Comparison of ENCODE assay signal across 9 mouse cellular contexts in the genomic region with DNA sequence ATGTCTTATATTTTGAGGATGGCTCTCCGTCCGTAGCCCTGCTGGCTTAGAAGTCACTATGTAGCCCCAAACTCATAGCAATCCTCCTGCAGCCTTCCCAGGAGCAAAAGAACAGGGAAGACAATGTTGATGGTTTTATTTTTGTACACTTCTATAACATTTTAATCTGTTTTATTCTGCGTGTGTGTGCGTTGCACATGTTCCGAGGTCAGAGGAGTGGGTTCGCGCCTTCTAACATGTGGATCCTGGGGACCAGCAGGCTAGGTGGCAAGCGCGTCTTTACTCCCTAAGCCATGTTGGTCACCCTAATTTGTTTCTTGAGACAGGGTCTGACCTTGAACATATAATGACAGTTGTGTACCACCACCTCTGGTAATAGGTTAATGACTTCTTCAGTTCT. TPM values are rescaled to one million over a fixed set of nuclear protein-coding genes. Genes with fewer than 3 reads are reported as not detected.
DNase-seq lines count a peak whose midpoint lies in the region; ATAC-seq and TF ChIP-seq lines count a peak whose summit lies in the region.
"Had no signal": no experiment of that assay in that cellular context is flagged by ENCODE, and none has a peak within 500 bp of the region (broad histone marks: within the 10 kb centered on the region; RNA-seq: fewer than 3 reads in every experiment).

No protein-coding gene starts in this region.

- intact Hi-C loops in heart, postnatal 14 days (cut with DNase I) = no loop called here

- H3K9ac ChIP-seq in heart, embryonic 12.5 days = peak overlapping the region; percentile 94
- H3K9ac ChIP-seq in MEL (ENCODE audit: control insufficient read depth, low read depth, low read length, poor library complexity, severe bottlenecking) = peak overlapping the region; percentile 96

- no peak for TF ChIP-seq CTCF in MEL (IDR thresholded peaks at IDR 0.05 in 2 of 3, conservative IDR thresholded peaks at IDR 0.05 in 1 of 3; ENCODE audit: control insufficient read depth in 1 of 3, insufficient read depth in 1 of 3, low read depth in 2 of 3, low read length in 3 of 3, poor library complexity in 1 of 3, severe bottlenecking in 1 of 3)

- no peaks in the 10 kb centered on the region for H3K9me3 ChIP-seq in heart, embryonic 12.5 days (replicated peaks)
- no peaks in the 10 kb centered on the region for H3K9me3 ChIP-seq in MEL (replicated peaks; ENCODE audit: insufficient read depth, low read length)
- H3K9me3 ChIP-seq in hindbrain, embryonic 10.5 days = no peaks in the 10 kb centered on the region
- H3K9me3 ChIP-seq in megakaryocyte, embryonic 14.5 days = no peaks in the 10 kb centered on the region

- peaks cover 27% of the 10 kb centered on the region for H3K4me1 ChIP-seq in heart, embryonic 12.5 days (replicated peaks)
- peaks cover 2 to 13% of the 10 kb centered on the region in 2 experiments; a peak in 2 of 4 replicates for H3K4me1 ChIP-seq in MEL (ENCODE audit: control insufficient read depth in 1 of 2, insufficient read depth in 2 of 2, low read length in 2 of 2)
- peaks cover 38% of the 10 kb centered on the region for H3K4me1 ChIP-seq in hindbrain, embryonic 10.5 days (replicated peaks)
- peaks cover 69% of the 10 kb centered on the region for H3K4me1 ChIP-seq in megakaryocyte, embryonic 14.5 days

- H3K27ac ChIP-seq in heart, embryonic 12.5 days (ENCODE audit: poor library complexity, severe bottlenecking) = peak overlapping the region; percentile 70; the same call in 1 of the 2 replicates
- peak overlapping the region; percentile 69 for H3K27ac ChIP-seq in MEL (ENCODE audit: control insufficient read depth, low read depth, low read length)
- H3K27ac ChIP-seq in hindbrain, embryonic 10.5 days = 0 out of 2 replicates have a peak overlapping the region, but pooled peaks have one; percentile 73

- H3K4me3 ChIP-seq in heart, embryonic 12.5 days = peak overlapping the region; percentile 89
- H3K4me3 ChIP-seq in MEL (ENCODE audit: control insufficient read depth in 1 of 2, insufficient read depth in 1 of 2, low read depth in 2 of 2, low read length in 2 of 2) = peak overlapping the region; percentile 68 to 85
- peak overlapping the region; percentile 58 for H3K4me3 ChIP-seq in hindbrain, embryonic 10.5 days
- peak overlapping the region; percentile 97 for H3K4me3 ChIP-seq in megakaryocyte, embryonic 14.5 days (replicated peaks)

- peaks cover 1% of the 10 kb centered on the region; the same call in 1 of the 2 replicates for H3K79me2 ChIP-seq in MEL (ENCODE audit: control insufficient read depth, insufficient read depth, low read length, poor library complexity)

- no peak for TF ChIP-seq EP300 in MEL (IDR thresholded peaks at IDR 0.05; ENCODE audit: low read depth in 1 of 2, low read length in 2 of 2)

- WGBS in heart, embryonic 12.5 days = 54% methylated on average over 9 of the region's 9 CpGs
- 49% methylated on average over 9 of the region's 9 CpGs for WGBS in hindbrain, embryonic 10.5 days

- ATAC-seq in heart, embryonic 12.5 days (ENCODE audit: insufficient number of reproducible peaks, low FRiP score) = no peak
- no peak for ATAC-seq in megakaryocyte-erythroid progenitor cell, adult 5-6 weeks (replicated peaks; ENCODE audit: low FRiP score, low TSS enrichment, poor library complexity, severe bottlenecking)
- ATAC-seq: Patski had no signal

- TF ChIP-seq POLR2A in MEL (IDR thresholded peaks at IDR 0.05; ENCODE audit: control insufficient read depth in 1 of 2, insufficient read depth in 1 of 2, low read depth in 1 of 2, low read length in 2 of 2, poor library complexity in 1 of 2) = no peak; a peak in 1 of 4 replicates

- DNase-seq in heart, postnatal 14 days = no peak
- DNase-seq in MEL (ENCODE audit: low read depth, low spot score) = no peak
- DNase-seq in hindbrain, embryonic 10.5 days (ENCODE audit: low spot score) = no peak
- no peak for DNase-seq in frontal cortex, postnatal 10 days (ENCODE audit: low spot score in 2 of 2)
- DNase-seq in adrenal gland, adult 8-10 months = no peak

- no peaks in the 10 kb centered on the region for H3K36me3 ChIP-seq in heart, embryonic 12.5 days
- H3K36me3 ChIP-seq in MEL (ENCODE audit: control insufficient read depth in 1 of 2, insufficient read depth in 2 of 2, low read length in 2 of 2) = peaks cover 0 to 4% of the 10 kb centered on the region in 2 experiments; a peak in 1 of 4 replicates
- no peaks in the 10 kb centered on the region for H3K36me3 ChIP-seq in hindbrain, embryonic 10.5 days
- peaks cover 42% of the 10 kb centered on the region for H3K36me3 ChIP-seq in megakaryocyte, embryonic 14.5 days (replicated peaks; ENCODE audit: low read length)

- TF ChIP-seq RAD21 in MEL (IDR thresholded peaks at IDR 0.05; ENCODE audit: low read depth, low read length) = no peak

- H3K4me2 ChIP-seq in heart, embryonic 12.5 days = peak overlapping the region; percentile 88

- H3K27me3 ChIP-seq in heart, embryonic 12.5 days (replicated peaks) = peaks cover 45% of the 10 kb centered on the region
- H3K27me3 ChIP-seq in MEL (ENCODE audit: control insufficient read depth in 1 of 2, insufficient read depth in 2 of 2, low read length in 2 of 2) = no peaks in the 10 kb centered on the region
- peaks cover 92% of the 10 kb centered on the region for H3K27me3 ChIP-seq in hindbrain, embryonic 10.5 days (ENCODE audit: insufficient read depth, poor library complexity, severe bottlenecking)
- no peaks in the 10 kb centered on the region for H3K27me3 ChIP-seq in megakaryocyte, embryonic 14.5 days (replicated peaks)
- H3K27me3 ChIP-seq: Patski had no signal

RNA-seq across cellular contexts. Expression of a gene that starts 0.7 kb away (rescaled TPM):
- polyA plus RNA-seq in heart, embryonic 12.5 days (2016; fragmentation: Nextera tagmentation; extraction: Ambion mirVana) = 10.6 and 11.8 TPM in 2 replicates
- 10 to 100 TPM; 11.7 to 13.3 TPM for total RNA-seq in heart, postnatal 14 days (2021)
- total RNA-seq in MEL (2012; rRNA removed) = 4.2 and 5.1 TPM in 2 replicates
- 10 to 100 TPM in 1 of 2 experiments, not detected in 1; 12.4 TPM for polyA plus RNA-seq in MEL (2012; ENCODE audit: insufficient read depth in 1 of 2, insufficient read length in 2 of 2, low read depth in 1 of 2, low replicate concordance in 2 of 2, missing spikeins in 1 of 2)
- polyA plus RNA-seq in hindbrain, embryonic 10.5 days (2016; fragmentation: Nextera tagmentation; extraction: Ambion mirVana) = 3.2 and 3.6 TPM in 2 replicates
- polyA plus RNA-seq in megakaryocyte, embryonic 14.5 days (2012; ENCODE audit: insufficient read depth, low replicate concordance) = 209 and 434 TPM in 2 replicates
- 5.2 and 10.4 TPM in 2 replicates for total RNA-seq in megakaryocyte-erythroid progenitor cell, adult 5-6 weeks (2014; fragmentation: Nextera tagmentation)
- total RNA-seq in megakaryocyte-erythroid progenitor cell, adult 5-6 weeks (2017) = 1.8 and 4.5 TPM in 2 replicates
- total RNA-seq in adrenal gland, adult 8-10 months (2022) = 10 to 100 TPM; 10.7 to 21.8 (median 16.6) TPM

RNA-seq across cellular contexts. Expression of a gene that starts 5.2 kb away (rescaled TPM):
- 0.47 and 0.64 TPM in 2 replicates for polyA plus RNA-seq in heart, embryonic 12.5 days (2016; fragmentation: Nextera tagmentation; extraction: Ambion mirVana)
- 1 to 10 TPM in 1 of 2 experiments, under 1 TPM in 1; 0.93 to 1.1 TPM for total RNA-seq in heart, postnatal 14 days (2021)
- 0.81 and 0.92 TPM in 2 replicates for total RNA-seq in MEL (2012; rRNA removed)
- polyA plus RNA-seq in MEL (2012; ENCODE audit: insufficient read depth in 1 of 2, insufficient read length in 2 of 2, low read depth in 1 of 2, low replicate concordance in 2 of 2, missing spikeins in 1 of 2) = 1 to 10 TPM in 1 of 2 experiments, not detected in 1; 3.6 TPM
- 4.4 and 8.4 TPM in 2 replicates for polyA plus RNA-seq in hindbrain, embryonic 10.5 days (2016; fragmentation: Nextera tagmentation; extraction: Ambion mirVana)
- polyA plus RNA-seq in megakaryocyte, embryonic 14.5 days (2012; ENCODE audit: insufficient read depth, low replicate concordance) = 8.9 and 10.8 TPM in 2 replicates
- 0.26 and 0.64 TPM in 2 replicates for total RNA-seq in megakaryocyte-erythroid progenitor cell, adult 5-6 weeks (2014; fragmentation: Nextera tagmentation)
- 0.27 TPM in 1 of 2 replicates, not detected in the other for total RNA-seq in megakaryocyte-erythroid progenitor cell, adult 5-6 weeks (2017)
- total RNA-seq in adrenal gland, adult 8-10 months (2022) = 10 to 100 TPM in 3 of 4 experiments, 1 to 10 TPM in 1; 9.8 to 11.8 (median 11.4) TPM

RNA-seq across cellular contexts. Expression of a gene that starts 12.2 kb away (rescaled TPM):
- 2.0 and 2.4 TPM in 2 replicates for polyA plus RNA-seq in heart, embryonic 12.5 days (2016; fragmentation: Nextera tagmentation; extraction: Ambion mirVana)
- total RNA-seq in heart, postnatal 14 days (2021) = 1 to 10 TPM; 5.0 to 7.0 TPM
- 0.54 and 0.69 TPM in 2 replicates for total RNA-seq in MEL (2012; rRNA removed)
- 1 to 10 TPM in 1 of 2 experiments, not detected in 1; 4.4 TPM for polyA plus RNA-seq in MEL (2012; ENCODE audit: insufficient read depth in 1 of 2, insufficient read length in 2 of 2, low read depth in 1 of 2, low replicate concordance in 2 of 2, missing spikeins in 1 of 2)
- 0.37 and 0.58 TPM in 2 replicates for polyA plus RNA-seq in hindbrain, embryonic 10.5 days (2016; fragmentation: Nextera tagmentation; extraction: Ambion mirVana)
- polyA plus RNA-seq in megakaryocyte, embryonic 14.5 days (2012; ENCODE audit: insufficient read depth, low replicate concordance) = 241 and 376 TPM in 2 replicates
- 6.4 and 17.6 TPM in 2 replicates for total RNA-seq in megakaryocyte-erythroid progenitor cell, adult 5-6 weeks (2014; fragmentation: Nextera tagmentation)
- total RNA-seq in megakaryocyte-erythroid progenitor cell, adult 5-6 weeks (2017) = 0.88 and 4.8 TPM in 2 replicates
- 10 to 100 TPM in 1 of 4 experiments, 1 to 10 TPM in 3; 3.9 to 12.3 (median 7.1) TPM for total RNA-seq in adrenal gland, adult 8-10 months (2022)

RNA-seq across cellular contexts. Expression of a gene that starts 24.8 kb away (rescaled TPM):
- 3.4 and 3.7 TPM in 2 replicates for polyA plus RNA-seq in heart, embryonic 12.5 days (2016; fragmentation: Nextera tagmentation; extraction: Ambion mirVana)
- total RNA-seq in heart, postnatal 14 days (2021) = 10 to 100 TPM in 1 of 2 experiments, 1 to 10 TPM in 1; 9.4 to 11.4 TPM
- total RNA-seq in MEL (2012; rRNA removed) = 0.10 and 0.19 TPM in 2 replicates
- under 1 TPM in 1 of 2 experiments, not detected in 1; 0.84 TPM for polyA plus RNA-seq in MEL (2012; ENCODE audit: insufficient read depth in 1 of 2, insufficient read length in 2 of 2, low read depth in 1 of 2, low replicate concordance in 2 of 2, missing spikeins in 1 of 2)
- 0.64 and 1.0 TPM in 2 replicates for polyA plus RNA-seq in hindbrain, embryonic 10.5 days (2016; fragmentation: Nextera tagmentation; extraction: Ambion mirVana)
- polyA plus RNA-seq in megakaryocyte, embryonic 14.5 days (2012; ENCODE audit: insufficient read depth, low replicate concordance) = 0.77 TPM in 1 of 2 replicates, not detected in the other
- 0.42 and 0.79 TPM in 2 replicates for total RNA-seq in megakaryocyte-erythroid progenitor cell, adult 5-6 weeks (2014; fragmentation: Nextera tagmentation)
- total RNA-seq in megakaryocyte-erythroid progenitor cell, adult 5-6 weeks (2017) = 0.30 and 0.99 TPM in 2 replicates
- 1 to 10 TPM; 3.0 to 5.1 (median 4.4) TPM for total RNA-seq in adrenal gland, adult 8-10 months (2022)

RNA-seq across cellular contexts. Expression of a gene that starts 48.7 kb away (rescaled TPM):
- 1.6 and 2.1 TPM in 2 replicates for polyA plus RNA-seq in heart, embryonic 12.5 days (2016; fragmentation: Nextera tagmentation; extraction: Ambion mirVana)
- total RNA-seq in heart, postnatal 14 days (2021) = 1 to 10 TPM; 1.4 to 5.7 TPM
- total RNA-seq in MEL (2012; rRNA removed) = 2.3 and 3.7 TPM in 2 replicates
- 1 to 10 TPM in 1 of 2 experiments, not detected in 1; 6.8 TPM for polyA plus RNA-seq in MEL (2012; ENCODE audit: insufficient read depth in 1 of 2, insufficient read length in 2 of 2, low read depth in 1 of 2, low replicate concordance in 2 of 2, missing spikeins in 1 of 2)
- polyA plus RNA-seq in hindbrain, embryonic 10.5 days (2016; fragmentation: Nextera tagmentation; extraction: Ambion mirVana) = 16.7 and 26.9 TPM in 2 replicates
- polyA plus RNA-seq in megakaryocyte, embryonic 14.5 days (2012; ENCODE audit: insufficient read depth, low replicate concordance) = 48.6 and 69.2 TPM in 2 replicates
- 183 and 235 TPM in 2 replicates for total RNA-seq in megakaryocyte-erythroid progenitor cell, adult 5-6 weeks (2014; fragmentation: Nextera tagmentation)
- 68.1 and 88.4 TPM in 2 replicates for total RNA-seq in megakaryocyte-erythroid progenitor cell, adult 5-6 weeks (2017)
- 1 to 10 TPM; 2.1 to 6.2 (median 3.7) TPM for total RNA-seq in adrenal gland, adult 8-10 months (2022)
